Mouse (Mus musculus) monocyte, adult 5-6 weeks (primary cell): Measurements from ENCODE around the gene Pik3c2g. TPM values are rescaled to one million over a fixed set of nuclear protein-coding genes. Genes with fewer than 3 reads are reported as not detected.

ENCODE experiments used
- ATAC-seq: fragments of 153-309, 156-312 bp; replicated peaks from 2 replicates; pipeline ENCODE4 v1.8.0; 2017; ENCODE audit warnings: mild to moderate bottlenecking; ENCODE audit not compliant: low TSS enrichment, insufficient number of reproducible peaks, severe bottlenecking, poor library complexity, low FRiP score
- total RNA-seq: library from RNA; stranded (forward); fragments of 200-1000, 200-491, 200-594 nt; gene quantifications from 3 replicates; pipeline ENCODE4 v1.2.3, GENCODE M21; 2017

Gene Pik3c2g
- total RNA-seq, 1 experiment from 2014 or later: not detected

GRCm38 (mm10) chr6:139971608-139972298 is 384.7 kb downstream of the Pik3c2g start:
- ATAC-seq: no peak

- no peak for ATAC-seq
These were observed 387.6 kb downstream of the Pik3c2g start for GRCm38 (mm10) chr6:139974668-139975067.

GRCm38 (mm10) chr6:139978114-139978513 is 391.1 kb downstream of the Pik3c2g start:
- no peak for ATAC-seq

GRCm38 (mm10) chr6:139981061-139981460 is 394.0 kb downstream of the Pik3c2g start:
- ATAC-seq: no peak

GRCm38 (mm10) chr6:139984069-139984468 is 397.0 kb downstream of the Pik3c2g start:
- no peak for ATAC-seq

GRCm38 (mm10) chr6:139986564-139986963 is 399.5 kb downstream of the Pik3c2g start:
- ATAC-seq: no peak

GRCm38 (mm10) chr6:139989075-139989474 is 402.1 kb downstream of the Pik3c2g start:
- ATAC-seq: no peak

GRCm38 (mm10) chr6:139989597-139989996 is 402.6 kb downstream of the Pik3c2g start:
- ATAC-seq: no peak

GRCm38 (mm10) chr6:140005181-140005580 is 418.2 kb downstream of the Pik3c2g start:
- ATAC-seq: no peak

Other genes starting within 250 kb of the Pik3c2g start
- gene Rergl, start 85.2 kb upstream of the Pik3c2g start, total RNA-seq: not detected in 3 replicates